Mouse (Mus musculus) brain, adult 2 months (tissue): ENCODE data around the gene Golga4.

ENCODE experiments used
- DNase-seq: peaks from one replicate; pipeline ENCODE4 v3.0.0; 2011; ENCODE audit warnings: low read depth, low spot score

The Golga4 gene

DNA sequence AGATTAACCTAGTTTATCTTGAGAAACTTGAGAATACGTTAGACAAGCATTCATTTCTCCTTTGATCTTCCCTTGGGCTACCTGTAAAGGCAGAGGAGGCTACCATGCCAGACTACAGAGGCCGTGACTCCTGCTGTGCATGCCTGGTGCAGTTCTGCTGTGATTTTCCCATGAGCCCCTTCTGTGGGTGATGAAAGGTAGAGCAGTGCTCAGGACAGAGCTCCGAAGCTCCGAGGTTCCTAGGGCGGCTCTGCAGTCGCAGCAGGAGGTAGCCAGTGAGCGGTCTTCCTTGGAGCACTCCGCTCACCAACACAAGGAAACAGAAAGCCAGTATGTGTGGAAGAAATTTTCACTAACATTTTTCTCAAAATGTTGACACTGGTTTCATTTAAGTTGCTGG is 15.6 kb downstream of the Golga4 start:
- DNase-seq = no peak

DNA sequence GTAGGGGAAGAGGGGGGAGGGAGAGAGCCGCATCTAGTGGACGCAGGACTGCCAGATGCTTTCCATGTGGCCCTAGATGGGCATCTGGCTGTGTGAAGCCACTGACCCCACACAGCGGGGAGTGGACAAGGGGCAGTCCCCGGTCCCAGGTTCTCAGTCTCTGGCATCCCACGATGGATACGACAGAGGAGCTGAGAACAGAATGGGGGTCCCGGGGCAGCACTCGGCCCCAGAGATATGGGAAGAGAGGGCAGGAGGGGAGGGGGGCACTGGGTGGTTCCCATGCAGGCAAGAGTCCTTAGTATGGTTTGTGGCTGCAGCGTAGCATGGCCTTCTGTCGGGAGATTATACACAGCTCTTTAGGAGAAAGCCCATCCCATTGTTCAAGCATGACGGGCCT is 17.7 kb downstream of the Golga4 start:
- no peak for DNase-seq

DNA sequence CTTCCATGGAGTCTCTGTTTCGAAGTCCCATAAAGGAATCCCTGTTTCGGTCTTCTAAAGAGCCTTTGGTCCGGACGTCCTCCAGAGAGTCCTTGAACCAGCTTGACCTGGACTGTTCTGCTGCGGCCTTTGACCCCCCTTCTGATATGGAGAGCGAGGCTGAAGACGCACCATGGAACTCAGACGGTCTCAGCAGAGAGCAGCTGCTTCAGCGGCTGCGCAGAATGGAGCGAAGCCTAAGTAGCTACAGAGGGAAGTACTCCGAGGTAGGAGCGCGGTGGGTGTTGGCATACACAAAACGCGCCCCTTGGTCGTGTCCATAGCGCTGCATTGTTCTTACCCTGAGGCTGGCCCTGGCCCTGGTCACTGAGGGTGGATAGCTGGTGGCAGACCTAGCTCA is 21.0 kb downstream of the Golga4 start:
- DNase-seq = no peak

DNA sequence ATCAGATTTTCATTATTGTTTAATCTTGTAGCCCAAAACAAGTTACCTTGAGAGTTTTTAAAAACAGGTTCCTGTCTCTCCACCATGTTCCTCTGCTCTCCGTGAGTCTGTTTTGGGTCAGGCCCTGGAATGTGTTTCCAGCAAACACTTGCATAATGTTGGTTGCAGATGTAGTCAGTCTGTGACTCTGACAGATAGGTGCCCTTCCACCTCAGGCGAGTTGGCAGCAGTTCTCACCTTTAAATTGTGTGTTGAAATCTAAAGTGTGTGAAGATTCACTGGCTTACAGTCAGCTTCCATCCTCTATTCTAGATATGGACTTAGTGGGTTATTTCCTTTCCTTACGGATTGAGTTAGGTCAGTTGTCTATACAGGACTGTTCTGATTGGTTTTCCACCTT is 23.7 kb downstream of the Golga4 start:
- DNase-seq = no peak

DNA sequence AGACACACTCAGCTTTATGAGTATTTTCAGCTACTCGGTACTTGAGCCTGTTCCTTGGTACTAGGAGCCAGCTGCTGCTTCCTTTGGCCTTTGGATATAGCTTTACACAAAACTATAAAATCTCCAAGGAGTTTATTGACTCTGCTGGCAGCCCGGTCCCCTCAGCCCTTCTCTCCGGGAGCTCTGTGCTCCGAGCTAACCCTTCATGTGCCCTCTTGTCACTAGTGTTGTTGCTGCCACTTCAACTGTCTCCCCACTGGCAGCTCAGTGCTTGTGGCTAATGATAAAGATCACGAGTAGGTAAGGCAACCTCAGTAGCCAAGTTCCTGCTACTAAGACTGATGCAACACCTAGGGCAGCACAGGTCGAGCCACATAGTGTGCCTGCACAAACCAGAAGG is 24.6 kb downstream of the Golga4 start:
- no peak for DNase-seq

DNA sequence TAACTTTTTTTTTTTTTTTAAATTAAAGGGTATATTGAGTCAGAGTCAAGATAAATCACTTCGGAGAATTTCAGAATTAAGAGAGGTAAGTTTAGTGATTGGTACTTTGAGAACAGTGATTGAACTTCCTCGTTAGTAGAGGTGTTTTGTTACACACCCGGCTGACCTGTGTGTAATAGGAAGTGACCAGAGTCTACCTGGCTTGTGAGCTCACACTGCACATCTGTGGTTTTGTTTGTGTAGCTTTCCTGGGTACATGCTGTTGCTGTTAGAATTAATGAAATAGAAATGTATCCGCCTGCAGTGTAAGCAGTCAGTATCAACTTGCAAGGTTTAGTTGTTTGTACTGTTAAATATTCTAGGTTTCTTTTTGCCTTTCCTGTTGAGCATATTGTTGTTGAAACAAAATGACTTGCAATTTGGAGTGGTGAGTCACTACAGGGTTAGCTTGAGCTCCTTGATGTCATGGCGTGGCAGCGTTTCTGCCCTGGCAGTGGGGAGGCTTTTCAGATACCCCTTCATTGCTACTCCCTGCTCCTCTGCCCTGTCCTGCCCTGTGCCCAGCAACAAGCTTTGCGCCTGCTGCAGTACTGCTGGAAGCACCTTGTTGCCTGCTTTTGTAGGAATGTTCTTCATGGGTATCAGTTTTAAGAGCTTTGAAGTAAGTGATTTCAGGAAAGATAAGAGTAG is 26.6 kb downstream of the Golga4 start:
- no peak for DNase-seq

DNA sequence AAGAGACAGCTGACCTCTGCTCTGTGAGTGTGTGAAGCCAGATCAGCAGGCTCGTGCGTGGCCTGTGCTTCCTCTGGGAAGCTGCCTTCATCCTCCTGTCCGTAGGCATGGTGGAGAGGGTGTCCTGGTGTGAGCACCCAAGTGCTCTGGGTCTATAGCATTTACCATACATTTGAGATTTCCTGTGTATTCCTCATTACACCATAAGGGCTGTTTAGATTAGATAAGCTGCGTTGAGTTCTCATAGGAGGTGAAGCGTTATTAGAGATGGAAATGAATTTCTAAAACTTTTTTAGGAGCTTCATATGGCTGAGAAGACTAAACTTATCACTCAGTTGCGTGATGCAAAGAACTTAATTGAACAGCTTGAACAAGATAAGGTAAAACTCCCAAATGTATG is 30.9 kb downstream of the Golga4 start:
- no peak for DNase-seq

DNA sequence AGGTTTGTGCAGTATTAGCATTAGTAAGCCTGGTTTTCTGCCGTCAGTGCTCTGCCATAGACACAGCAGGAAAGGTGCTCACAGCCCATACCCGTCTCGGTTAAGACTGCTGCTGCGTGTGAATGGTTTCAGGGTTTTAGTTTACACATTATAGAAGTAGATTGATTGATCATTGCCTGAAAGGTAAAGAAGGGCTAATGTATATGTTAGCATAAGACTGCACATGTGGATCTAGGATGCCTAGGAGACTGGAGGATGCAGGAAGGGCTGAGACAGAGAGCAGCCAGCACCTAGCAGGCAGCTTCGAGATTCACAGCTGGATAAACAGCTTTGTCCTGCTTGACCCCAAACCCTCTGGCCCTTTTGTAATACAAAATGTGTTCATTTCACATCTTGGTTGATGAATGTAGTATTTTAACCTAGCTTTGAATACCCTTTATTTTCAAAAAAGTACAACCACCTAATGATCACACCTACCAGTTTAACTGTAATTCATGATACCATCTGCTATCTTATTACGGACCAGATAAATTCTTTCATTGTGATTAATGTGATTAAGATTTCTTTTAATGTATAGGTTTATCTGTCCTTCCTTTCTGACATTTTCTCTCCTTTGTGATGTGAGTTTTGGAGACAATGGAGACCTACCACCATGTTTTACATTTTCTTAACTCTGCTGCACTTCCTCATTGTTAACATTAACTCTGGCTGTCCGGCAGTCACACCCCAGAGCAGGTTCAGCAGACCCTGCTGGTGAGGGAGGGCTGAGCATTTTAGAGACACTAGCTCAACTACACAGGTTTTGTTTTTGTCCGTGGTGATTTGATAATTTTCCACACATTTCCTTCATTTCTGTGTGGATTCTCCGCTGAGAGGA is 31.6 kb downstream of the Golga4 start:
- no peak for DNase-seq

DNA sequence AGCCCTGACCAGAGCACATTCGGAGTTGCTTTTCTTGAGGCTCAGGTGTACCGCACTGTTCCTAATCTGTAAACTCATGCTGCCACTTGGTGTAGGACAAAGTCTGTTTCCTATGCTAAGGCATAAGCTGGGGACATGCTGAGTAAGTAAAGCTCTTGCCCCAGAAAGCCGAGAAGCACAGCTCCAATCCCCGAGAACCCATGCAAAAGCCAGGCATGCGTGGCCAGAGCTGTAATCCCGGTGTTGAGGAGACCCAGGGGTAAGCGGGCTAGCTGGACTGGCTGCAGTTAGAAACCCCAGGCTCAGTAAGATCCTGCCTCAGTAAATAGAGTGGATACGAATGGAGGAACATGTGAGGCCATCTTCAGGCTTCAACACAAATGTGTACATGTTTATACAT is 35.8 kb downstream of the Golga4 start:
- DNase-seq = no peak

DNA sequence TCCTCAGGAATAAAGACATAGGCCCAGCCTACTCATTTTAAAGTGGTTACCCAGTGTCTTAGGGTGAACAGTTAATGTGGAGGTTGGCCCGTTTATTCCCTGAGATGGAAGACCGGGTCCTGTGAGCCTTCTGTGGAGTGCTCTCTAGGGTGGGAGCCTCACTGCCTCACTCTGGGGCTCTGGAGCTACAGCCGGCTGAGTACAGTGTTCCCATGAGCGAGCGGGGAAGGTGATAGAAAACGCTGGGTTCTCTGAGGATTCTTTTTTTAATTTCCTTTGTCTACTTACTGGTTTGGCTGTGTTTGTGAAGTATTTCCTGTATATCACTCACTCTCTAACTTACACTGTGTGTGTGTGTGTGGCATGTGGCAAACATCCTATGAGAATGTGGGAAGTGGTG is 39.1 kb downstream of the Golga4 start:
- DNase-seq = no peak

DNA sequence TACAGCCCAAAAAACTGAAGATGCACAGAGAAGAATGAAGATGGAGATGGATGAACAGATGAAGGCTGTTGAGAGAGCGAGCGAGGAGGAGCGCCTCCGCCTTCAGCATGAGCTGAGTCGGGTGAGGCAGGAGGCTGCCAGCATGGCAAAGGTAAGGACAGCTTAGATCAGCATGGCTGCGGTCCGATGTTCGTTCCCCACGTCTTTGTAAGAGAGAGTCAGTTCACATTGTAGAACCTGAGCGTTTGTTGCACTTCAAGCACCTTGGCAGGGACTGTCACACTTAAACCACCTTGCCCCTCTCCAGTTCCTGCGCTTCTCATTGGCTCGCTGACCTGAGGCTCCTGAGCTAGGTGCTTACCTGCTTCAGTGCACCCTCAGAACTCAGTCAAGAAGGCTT is 42.6 kb downstream of the Golga4 start:
- DNase-seq = no peak

DNA sequence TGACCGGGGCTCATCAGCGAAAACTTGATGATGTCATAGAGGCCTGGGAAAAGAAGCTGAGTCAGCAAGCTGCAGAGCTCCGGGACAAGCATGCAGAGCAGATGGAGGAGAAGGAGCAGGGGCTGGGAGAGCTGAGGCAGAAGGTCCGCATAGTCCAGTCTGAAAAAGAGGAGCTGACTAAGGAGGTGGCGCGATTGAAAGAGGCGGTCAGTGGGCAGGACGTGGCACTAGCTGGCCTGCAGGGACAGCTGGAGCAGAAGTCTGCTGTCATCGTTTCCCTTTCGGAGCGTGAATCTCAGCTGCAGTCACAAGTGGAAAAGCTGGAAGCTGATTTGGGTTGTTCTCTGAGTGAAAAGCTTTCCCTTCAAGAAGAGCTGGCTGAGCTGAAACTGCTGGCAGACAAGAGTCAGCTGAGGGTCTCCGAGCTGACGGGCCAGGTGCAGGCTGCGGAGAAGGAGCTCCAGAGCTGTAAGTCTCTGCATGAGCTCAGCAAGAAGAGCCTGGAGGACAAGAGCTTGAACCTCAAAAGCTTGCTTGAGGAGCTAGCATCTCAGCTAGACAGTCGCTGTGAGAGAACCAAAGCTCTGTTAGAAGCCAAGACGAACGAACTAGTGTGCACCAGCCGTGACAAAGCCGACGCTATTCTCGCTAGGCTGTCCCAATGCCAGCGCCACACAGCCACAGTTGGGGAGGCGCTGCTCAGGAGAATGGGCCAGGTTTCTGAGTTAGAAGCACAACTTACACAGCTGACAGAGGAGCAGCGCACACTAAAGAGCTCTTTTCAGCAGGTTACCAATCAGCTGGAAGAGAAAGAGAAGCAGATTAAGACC is 51.1 kb downstream of the Golga4 start:
- peak; percentile 82 for DNase-seq

DNA sequence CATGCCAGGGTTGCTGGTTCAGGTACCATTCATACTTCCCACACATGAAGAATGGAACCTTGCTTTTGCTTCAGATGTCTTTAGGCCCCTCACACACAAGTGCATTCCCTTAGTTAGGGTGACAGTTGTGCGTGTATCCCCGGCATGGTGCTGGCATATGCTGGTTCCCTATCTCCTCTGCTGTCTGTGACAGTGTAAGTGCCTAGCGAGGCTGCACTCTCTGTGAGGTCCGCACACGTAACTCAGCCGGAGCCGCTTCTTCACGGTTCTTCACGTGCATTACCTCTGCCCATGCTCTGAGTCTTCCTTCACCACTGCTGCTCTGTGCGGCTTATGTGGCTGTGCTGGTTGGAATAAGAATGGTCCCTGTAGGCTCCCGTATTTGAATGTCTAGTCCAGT is 57.3 kb downstream of the Golga4 start:
- DNase-seq = no peak

DNA sequence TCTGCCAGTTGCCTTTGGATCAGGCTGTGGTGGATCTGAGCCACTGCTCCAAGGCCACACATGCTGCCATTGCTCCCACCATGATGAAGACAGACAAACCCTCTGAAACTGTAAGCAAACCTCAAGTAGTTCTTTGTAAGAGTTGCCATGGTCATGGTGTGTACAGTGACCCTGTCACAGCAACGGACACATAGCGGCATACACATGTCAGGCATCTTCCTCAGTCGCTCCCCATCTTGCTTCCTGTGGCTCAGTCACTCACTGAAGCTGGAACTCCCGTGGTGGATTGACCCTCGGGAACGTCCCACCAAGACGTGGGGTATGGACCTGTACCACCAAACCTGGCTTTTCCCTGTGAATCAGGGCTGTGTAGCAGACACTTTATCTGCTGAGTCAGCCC is 57.8 kb downstream of the Golga4 start:
- DNase-seq = no peak

DNA sequence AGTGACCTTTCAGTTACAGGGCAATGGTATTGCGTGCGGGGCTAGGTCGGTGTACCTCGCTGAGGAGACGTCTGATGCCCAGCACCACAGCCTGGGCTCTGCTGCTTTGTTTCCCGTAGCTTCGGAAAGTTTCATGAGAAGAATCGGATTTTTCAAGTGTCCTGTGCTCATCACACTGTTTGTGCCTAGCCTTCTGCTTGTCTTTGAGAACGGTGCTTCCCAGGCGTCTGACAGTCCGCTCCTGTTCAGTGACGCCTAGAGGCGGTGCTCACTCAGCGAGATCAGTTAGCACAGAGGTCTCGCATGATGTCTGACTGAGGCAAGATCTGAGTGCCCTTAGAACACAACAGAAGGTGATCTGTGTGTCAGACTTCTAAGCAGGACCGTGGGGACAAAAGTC is 58.6 kb downstream of the Golga4 start:
- DNase-seq = no peak

DNA sequence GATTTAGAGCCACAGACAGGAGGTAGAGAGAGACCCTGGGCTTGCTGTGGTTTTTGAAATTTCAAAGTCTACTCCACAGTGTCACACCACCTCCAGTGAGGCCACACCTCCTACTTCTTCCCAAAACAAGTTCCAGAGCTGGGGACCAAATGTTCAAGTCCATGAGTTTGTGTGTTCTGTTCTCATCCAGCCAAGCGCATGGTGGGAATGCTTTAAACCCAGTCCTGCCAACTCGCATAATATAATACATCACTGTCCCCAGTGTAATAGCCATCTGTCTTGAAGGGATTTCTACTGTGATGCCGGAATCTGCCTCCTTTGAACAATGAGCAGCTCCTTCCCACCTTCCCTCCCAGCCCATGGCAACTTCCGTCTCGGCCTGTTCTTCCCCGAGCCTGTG is 63.3 kb downstream of the Golga4 start:
- peak; percentile 35 for DNase-seq

DNA sequence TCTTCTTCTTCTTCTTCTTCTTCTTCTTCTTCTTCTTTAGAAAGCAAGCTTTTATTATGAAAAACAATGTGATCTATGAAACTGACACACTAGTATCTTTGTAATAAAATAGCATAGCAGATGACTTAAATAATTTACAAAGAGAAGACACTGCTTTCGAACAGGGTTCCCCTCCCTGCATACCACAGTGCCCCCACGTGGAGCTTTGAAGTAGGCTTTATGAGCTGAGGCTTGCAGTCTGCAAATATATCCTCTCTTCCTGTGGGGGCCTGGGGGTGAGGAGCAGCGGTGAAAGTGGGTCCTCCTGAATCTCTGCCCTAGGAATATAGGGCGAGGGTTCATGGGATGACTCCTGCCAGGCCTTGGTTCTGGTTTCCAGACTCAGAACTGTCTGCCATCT is 64.8 kb downstream of the Golga4 start:
- peak; percentile 34 for DNase-seq

DNA sequence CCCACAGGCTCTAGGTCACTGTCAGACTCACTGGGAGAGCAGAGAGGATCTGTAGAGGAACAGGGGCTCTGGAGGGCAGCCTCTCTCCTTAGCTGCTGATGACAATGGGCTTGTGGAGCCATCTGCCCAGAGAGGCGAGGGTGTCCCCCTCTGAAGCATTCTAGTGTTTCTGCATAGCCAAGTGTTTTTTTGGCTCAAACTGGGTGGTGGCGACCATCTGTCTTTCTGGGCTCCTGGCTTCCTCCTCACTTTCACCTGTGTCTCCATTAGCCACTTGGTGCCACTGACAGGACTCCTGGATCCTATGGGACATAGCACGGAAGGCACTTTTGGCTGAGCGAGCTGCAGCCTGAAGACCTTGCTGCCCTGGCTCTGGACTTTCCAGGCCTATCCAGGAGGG is 65.6 kb downstream of the Golga4 start:
- peak; percentile 74 for DNase-seq

DNA sequence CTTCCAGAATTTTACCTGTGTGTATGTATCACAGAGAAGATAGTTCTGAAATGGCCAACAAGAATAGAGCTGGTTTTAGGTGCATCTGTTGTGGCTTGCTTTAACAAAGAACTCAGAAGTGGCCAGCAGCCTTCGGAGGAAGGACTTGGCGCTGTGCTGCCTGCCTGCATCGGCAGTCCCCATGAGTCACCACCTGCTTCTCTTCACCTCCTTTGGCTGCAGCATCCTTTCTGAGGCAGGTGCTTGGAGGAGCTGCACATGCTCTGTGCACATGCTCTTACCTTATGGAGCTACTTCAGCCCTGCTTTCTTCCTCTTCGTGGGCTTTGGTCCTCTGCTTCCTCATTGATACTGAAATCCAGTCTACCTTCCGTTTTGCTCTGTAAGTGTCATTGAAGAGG is 68.8 kb downstream of the Golga4 start:
- peak; percentile 91 for DNase-seq

DNA sequence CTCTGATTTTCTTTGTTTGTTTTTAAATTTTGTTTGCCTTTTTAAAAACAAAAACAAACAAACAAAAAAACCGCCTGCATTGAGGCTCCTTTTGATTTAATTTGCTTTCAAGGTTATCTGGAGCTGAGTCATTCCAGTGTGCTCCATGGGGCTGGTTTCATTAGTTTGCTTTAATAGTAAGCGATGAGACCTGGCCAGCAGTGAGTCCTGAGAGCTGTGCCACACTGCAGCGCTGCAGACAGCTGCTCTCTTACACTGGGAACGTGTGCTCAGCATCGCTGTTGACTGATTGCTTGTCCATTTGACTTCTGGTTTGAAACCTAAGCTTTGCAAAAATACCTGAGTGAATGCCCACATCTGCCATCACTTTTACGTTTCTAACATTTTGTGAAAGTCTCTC is 74.3 kb downstream of the Golga4 start:
- no peak for DNase-seq

DNA sequence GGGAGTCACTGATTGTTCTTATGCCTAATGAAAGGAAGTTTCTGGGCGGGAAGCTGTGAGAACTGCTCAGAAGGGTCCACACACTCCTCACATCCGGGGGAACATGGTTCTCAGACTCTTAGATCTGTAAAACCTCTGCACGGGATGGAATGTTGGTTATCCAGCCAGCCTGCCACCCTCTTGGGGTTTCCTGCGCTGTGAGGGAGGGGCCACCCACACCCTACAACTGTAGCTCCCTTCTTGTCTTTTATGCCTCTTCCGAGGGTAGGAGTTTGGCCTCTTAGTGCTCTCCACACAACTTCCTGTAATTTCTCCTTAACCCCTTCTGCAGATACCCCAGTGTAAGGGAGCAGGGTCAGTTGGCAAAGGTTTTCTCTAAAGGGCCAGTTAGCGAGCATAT is 76.7 kb downstream of the Golga4 start:
- DNase-seq = no peak

DNA sequence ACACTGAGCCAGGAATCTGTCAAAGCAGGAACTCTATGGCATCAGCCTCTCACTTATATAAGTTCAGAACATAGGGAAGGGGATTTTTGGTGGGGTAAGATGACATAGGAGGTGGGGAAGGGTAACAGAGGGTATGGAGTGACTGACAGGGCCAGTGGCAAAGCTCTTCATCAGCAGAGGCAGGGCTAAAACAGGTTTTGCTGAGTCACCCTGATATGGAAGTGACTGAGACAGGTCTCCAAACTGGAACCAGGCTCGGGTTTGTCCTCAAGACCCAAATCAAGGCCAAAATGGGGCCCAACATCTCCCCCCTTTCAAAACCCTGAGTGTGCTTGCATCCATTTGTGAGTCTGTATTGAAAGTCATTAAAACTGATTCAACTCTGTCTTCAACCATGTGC is 78.8 kb downstream of the Golga4 start:
- DNase-seq = no peak
